Mouse (Mus musculus): ENCODE measurements around the gene Scfd1. TPM values are rescaled to one million over a fixed set of nuclear protein-coding genes. Genes with fewer than 3 reads are reported as not detected.

The Scfd1 gene
- total RNA-seq, 2 experiments from 2014 or later, result 45.4 to 46.9 TPM

GRCm38 (mm10) chr12:51494641-51495040, 117.3 kb downstream of the Scfd1 start:
- no peak for DNase-seq
- intact Hi-C loops (cut with DNase I), result no loop called here

Other genes with a start within 250 kb of the Scfd1 start
- gene G2e3, start 29.4 kb upstream of the Scfd1 start, total RNA-seq (2021), result 10 to 100 TPM; 23.1 to 23.9 TPM
- 10 to 100 TPM; 20.5 to 22.7 TPM for gene Coch, start 215.8 kb downstream of the Scfd1 start, total RNA-seq (2021)